Mouse (Mus musculus) CD4-positive, CD25-positive, alpha-beta regulatory T cell, adult 4 months (primary cell): ENCODE data around the gene Zfp93. TPM values are rescaled to one million over a fixed set of nuclear protein-coding genes. Genes with fewer than 3 reads are reported as not detected.
A peak's percentile ranks its signal among the peaks of the same experiment; 100 is the strongest.
"Not testable (repeated sequence)": the region's sequence is repeated elsewhere in the genome, so short reads cannot be mapped to it uniquely, and the experiment has no call there.

ENCODE experiments used
- ATAC-seq: one replicate; pipeline ENCODE4 v1.8.0; 2017
- polyA plus RNA-seq, 2 experiments: library from polyadenylated mRNA; unstranded; fragments of 100-300 nt; shearing (Covaris generic); gene quantifications; one replicate each; pipeline ENCODE4 v1.2.1; 2017

Zfp93 gene
- 1 to 10 TPM; 2.5 to 2.9 TPM for polyA plus RNA-seq

- ATAC-seq, result peak; percentile 90
These were observed at the start of gene Zfp93 for GRCm38 (mm10) chr7:24270288-24270672. TSS of gene Zfp93 (plus strand) at chr7:24270420.

- ATAC-seq, result peak; percentile 85
These were observed 33.0 kb upstream of the Zfp93 start, which contains the start of gene Zfp109 for GRCm38 (mm10) chr7:24237040-24237791. TSS of gene Zfp109 (minus strand) at chr7:24237560.

- no peak for ATAC-seq
These were observed 16.2 kb upstream of the Zfp93 start for GRCm38 (mm10) chr7:24253779-24254615.

GRCm38 (mm10) chr7:24254633-24255474 is 15.4 kb upstream of the Zfp93 start, which contains the start of gene Zfp108:
TSS of gene Zfp108 (plus strand) at chr7:24254794.
- peak; percentile 92 for ATAC-seq

- no peak for ATAC-seq
These were observed 10.8 kb upstream of the Zfp93 start for GRCm38 (mm10) chr7:24259306-24259999.

GRCm38 (mm10) chr7:24260000-24260312 is 10.3 kb upstream of the Zfp93 start:
- ATAC-seq, result no peak

- ATAC-seq, result no peak
These were observed 1.8 kb upstream of the Zfp93 start for GRCm38 (mm10) chr7:24268176-24269155.

GRCm38 (mm10) chr7:24269256-24269655 is 964 bp upstream of the Zfp93 start:
- ATAC-seq, result no peak

GRCm38 (mm10) chr7:24269667-24270287 is 443 bp upstream of the Zfp93 start:
- no peak for ATAC-seq

GRCm38 (mm10) chr7:24271191-24271590 is 971 bp downstream of the Zfp93 start:
- no peak for ATAC-seq

- ATAC-seq, result no peak
These were observed 4.2 kb downstream of the Zfp93 start for GRCm38 (mm10) chr7:24274456-24274855.

- ATAC-seq, result not testable (repeated sequence)
These were observed 8.6 kb downstream of the Zfp93 start for GRCm38 (mm10) chr7:24278771-24279170.

- ATAC-seq, result no peak
These were observed 10.0 kb downstream of the Zfp93 start for GRCm38 (mm10) chr7:24280031-24280857.

- no peak for ATAC-seq
These were observed 10.6 kb downstream of the Zfp93 start for GRCm38 (mm10) chr7:24280858-24281145.

GRCm38 (mm10) chr7:24286090-24286489 is 15.9 kb downstream of the Zfp93 start:
- no peak for ATAC-seq

- no peak for ATAC-seq
These were observed 16.7 kb downstream of the Zfp93 start for GRCm38 (mm10) chr7:24286916-24287315.

- ATAC-seq, result no peak
These were observed 17.4 kb downstream of the Zfp93 start for GRCm38 (mm10) chr7:24287670-24288069.

- ATAC-seq, result no peak
These were observed 18.3 kb downstream of the Zfp93 start for GRCm38 (mm10) chr7:24288512-24288911.

GRCm38 (mm10) chr7:24290106-24290693 is 20.0 kb downstream of the Zfp93 start:
- no peak for ATAC-seq
